In genomic region chr6:134188719-134189118, GRCm38 (mm10) we compare ENCODE assay signal across 10 mouse cellular contexts.
DNase-seq lines count a peak whose midpoint lies in the region; ATAC-seq and TF ChIP-seq lines count a peak whose summit lies in the region.
"Had no signal": no experiment of that assay in that cellular context is flagged by ENCODE, and none has a peak within 500 bp of the region (broad histone marks: within the 10 kb centered on the region; RNA-seq: fewer than 3 reads in every experiment).

No protein-coding gene starts in this region.

- WGBS in forebrain, embryonic 16.5 days, result 35% methylated on average over 3 of the region's 3 CpGs
- 44% methylated on average over 3 of the region's 3 CpGs for WGBS in forebrain, embryonic 15.5 days
- 34% methylated on average over 3 of the region's 3 CpGs for WGBS in kidney, postnatal 0 days

- DNase-seq in kidney, postnatal 0 days (ENCODE audit: low spot score), result peak; percentile 80
- DNase-seq in kidney, adult 9 months, result no peak
- peak; percentile 56 for DNase-seq in Muller cell, postnatal 12 days (ENCODE audit: inconsistent ontology term)
- DNase-seq in urinary bladder, postnatal 14 days (ENCODE audit: low spot score), result no peak
- DNase-seq: right cerebral cortex, postnatal 25 days had no signal

- H3K27ac ChIP-seq in forebrain, embryonic 16.5 days (ENCODE audit: low read length), result no peak overlapping the region
- H3K27ac ChIP-seq in forebrain, embryonic 15.5 days (replicated peaks), result no peak overlapping the region
- H3K27ac ChIP-seq in kidney, postnatal 0 days, result 0 out of 2 replicates have a peak overlapping the region, but pooled peaks have one; percentile 76
- H3K27ac ChIP-seq in embryonic fibroblast, embryonic 13.5 days (ENCODE audit: insufficient read depth, low read length), result peak overlapping the region; percentile 71

- no peak for TF ChIP-seq CTCF in kidney, postnatal 0 days (IDR thresholded peaks at IDR 0.05; ENCODE audit: low read depth)
- no peak for TF ChIP-seq CTCF in embryonic fibroblast, embryonic 13.5 days (IDR thresholded peaks at IDR 0.05; ENCODE audit: borderline replicate concordance, insufficient read depth, low read length)

- no peak overlapping the region for H3K9ac ChIP-seq in forebrain, embryonic 16.5 days (replicated peaks; ENCODE audit: low read depth, low read length)
- H3K9ac ChIP-seq in forebrain, embryonic 15.5 days (replicated peaks), result no peak overlapping the region
- H3K9ac ChIP-seq in kidney, postnatal 0 days (ENCODE audit: low read depth, low read length), result no peak overlapping the region

- no peak for TF ChIP-seq POLR2A in embryonic fibroblast, embryonic 13.5 days (IDR thresholded peaks at IDR 0.05; ENCODE audit: low read depth, low read length)

- no peak overlapping the region for H3K4me3 ChIP-seq in forebrain, embryonic 16.5 days (replicated peaks; ENCODE audit: low read length)
- H3K4me3 ChIP-seq in forebrain, embryonic 15.5 days, result no peak overlapping the region
- H3K4me3 ChIP-seq in kidney, postnatal 0 days (replicated peaks; ENCODE audit: low read depth, low read length), result no peak overlapping the region
- no peak overlapping the region for H3K4me3 ChIP-seq in embryonic fibroblast, embryonic 13.5 days (ENCODE audit: insufficient read depth, low read length)

- no peaks in the 10 kb centered on the region for H3K9me3 ChIP-seq in forebrain, embryonic 16.5 days (ENCODE audit: control insufficient read depth, low read length)
- H3K9me3 ChIP-seq in forebrain, embryonic 15.5 days, result no peaks in the 10 kb centered on the region
- H3K9me3 ChIP-seq in kidney, postnatal 0 days (replicated peaks; ENCODE audit: low read length), result no peaks in the 10 kb centered on the region
- H3K9me3 ChIP-seq: megakaryocyte, embryonic 14.5 days had no signal

- H3K4me2 ChIP-seq in forebrain, embryonic 16.5 days (ENCODE audit: low read length), result no peak overlapping the region
- H3K4me2 ChIP-seq in forebrain, embryonic 15.5 days (replicated peaks), result no peak overlapping the region
- H3K4me2 ChIP-seq in kidney, postnatal 0 days (ENCODE audit: low read length), result no peak overlapping the region

- H3K4me1 ChIP-seq in forebrain, embryonic 16.5 days (replicated peaks; ENCODE audit: control insufficient read depth, insufficient read depth, low read length), result peaks cover 15% of the 10 kb centered on the region
- peaks cover 34% of the 10 kb centered on the region for H3K4me1 ChIP-seq in forebrain, embryonic 15.5 days
- peaks cover 18% of the 10 kb centered on the region for H3K4me1 ChIP-seq in kidney, postnatal 0 days (replicated peaks; ENCODE audit: insufficient read depth, low read length)
- peaks cover 26% of the 10 kb centered on the region for H3K4me1 ChIP-seq in embryonic fibroblast, embryonic 13.5 days (ENCODE audit: control insufficient read depth, insufficient read depth, low read length)

- ATAC-seq in forebrain, embryonic 16.5 days, result peak; percentile 39; the same call in 1 of the 2 replicates
- no peak for ATAC-seq in forebrain, embryonic 15.5 days (replicated peaks)
- ATAC-seq in kidney, postnatal 0 days (replicated peaks; ENCODE audit: low FRiP score, low read depth), result no peak

- no peaks in the 10 kb centered on the region for H3K36me3 ChIP-seq in forebrain, embryonic 16.5 days (ENCODE audit: control insufficient read depth, insufficient read depth)
- H3K36me3 ChIP-seq in forebrain, embryonic 15.5 days, result no peaks in the 10 kb centered on the region
- H3K36me3 ChIP-seq in kidney, postnatal 0 days (ENCODE audit: insufficient read depth, low read length), result no peaks in the 10 kb centered on the region

- no peaks in the 10 kb centered on the region for H3K27me3 ChIP-seq in forebrain, embryonic 16.5 days (replicated peaks; ENCODE audit: control insufficient read depth, insufficient read depth, low read length)
- no peaks in the 10 kb centered on the region for H3K27me3 ChIP-seq in forebrain, embryonic 15.5 days
- H3K27me3 ChIP-seq in kidney, postnatal 0 days (ENCODE audit: insufficient read depth, low read length), result no peaks in the 10 kb centered on the region
- H3K27me3 ChIP-seq: CH12.LX; megakaryocyte, embryonic 14.5 days had no signal

Comparison
In these comparisons a context has a peak if more than half of its experiments do, and no peak if none do; other contexts are left out.
1. DNase-seq: peak in kidney, postnatal 0 days (single experiment) and Muller cell, postnatal 12 days (single experiment); none in kidney, adult 9 months (single experiment) and urinary bladder, postnatal 14 days (single experiment).
2. H3K27ac ChIP-seq: peak in kidney, postnatal 0 days (single experiment) and embryonic fibroblast, embryonic 13.5 days (single experiment); none in forebrain, embryonic 16.5 days (single experiment) and forebrain, embryonic 15.5 days (single experiment).